In the genomic region with DNA sequence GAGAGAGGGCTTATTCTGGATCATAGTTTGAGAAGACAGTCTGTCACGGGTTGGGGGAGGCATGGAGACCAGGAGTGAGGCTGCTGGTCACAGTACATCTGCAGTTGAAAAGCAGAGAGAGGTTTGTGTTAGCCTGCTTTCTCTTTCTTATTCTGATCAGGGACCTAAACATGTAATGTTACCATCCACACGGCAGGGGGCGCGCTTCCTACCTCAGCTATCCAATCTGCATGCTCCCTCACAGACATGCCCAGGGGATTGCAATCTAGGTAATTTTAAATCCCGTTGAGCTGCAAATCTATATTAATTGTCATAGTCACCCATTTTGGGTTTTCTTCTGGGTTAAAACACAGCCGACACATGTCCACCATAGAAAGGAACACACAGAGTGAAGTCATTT, we compare ENCODE assay signal across 9 mouse cellular contexts.
A peak's percentile ranks its signal among the peaks of the same experiment; 100 is the strongest.
DNase-seq lines count a peak whose midpoint lies in the region; ATAC-seq lines count a peak whose summit lies in the region.
"Had no signal": no experiment of that assay in that cellular context is flagged by ENCODE, and none has a peak within 500 bp of the region (broad histone marks: within the 10 kb centered on the region; RNA-seq: fewer than 3 reads in every experiment).

No protein-coding gene starts in this region.

- no peaks in the 10 kb centered on the region for H3K9me3 ChIP-seq in kidney, embryonic 15.5 days (replicated peaks)
- H3K9me3 ChIP-seq: lung, embryonic 15.5 days had no signal

- no peaks in the 10 kb centered on the region for H3K27me3 ChIP-seq in kidney, embryonic 15.5 days
- H3K27me3 ChIP-seq: lung, embryonic 15.5 days had no signal

- peaks cover 26% of the 10 kb centered on the region for H3K4me1 ChIP-seq in kidney, embryonic 15.5 days

- no peak overlapping the region for H3K4me2 ChIP-seq in kidney, embryonic 15.5 days
- H3K4me2 ChIP-seq: lung, embryonic 15.5 days had no signal

- ATAC-seq in cerebellum, adult (ENCODE audit: insufficient number of reproducible peaks, low FRiP score, low TSS enrichment), result no peak
- no peak for ATAC-seq in kidney, embryonic 15.5 days (replicated peaks; ENCODE audit: low FRiP score)

- H3K9ac ChIP-seq in kidney, embryonic 15.5 days, result no peak overlapping the region
- H3K9ac ChIP-seq: lung, embryonic 15.5 days had no signal

- no peak overlapping the region for H3K4me3 ChIP-seq in kidney, embryonic 15.5 days (replicated peaks)
- H3K4me3 ChIP-seq: lung, embryonic 15.5 days had no signal

- no peaks in the 10 kb centered on the region for H3K36me3 ChIP-seq in kidney, embryonic 15.5 days
- H3K36me3 ChIP-seq: lung, embryonic 15.5 days had no signal

- peak; percentile 8 to 18 for DNase-seq in cerebellum, adult 18-20 months
- DNase-seq in kidney, adult 9 months, result peak; percentile 47
- peak; percentile 69 for DNase-seq in A20 (ENCODE audit: low read depth, low spot score)
- peak; percentile 4 for DNase-seq in c-Kit-positive CD71-positive TER-119-negative erythroid progenitor cells, embryonic 14.5 days (ENCODE audit: low read depth)
- peak; percentile 13 to 64 for DNase-seq in layer of hippocampus, postnatal 25 days (ENCODE audit: extremely low spot score in 1 of 2, low spot score in 1 of 2)
- DNase-seq in testis, postnatal 10 days (ENCODE audit: low spot score), result peak; percentile 77

- no peak overlapping the region for H3K27ac ChIP-seq in kidney, embryonic 15.5 days
- H3K27ac ChIP-seq: lung, embryonic 15.5 days had no signal

- 43% methylated on average over 6 of the region's 6 CpGs for WGBS in kidney, embryonic 15.5 days

Comparison
In these comparisons a context has a peak if more than half of its experiments do, and no peak if none do; other contexts are left out.
1. DNase-seq: peak in every context shown above with its lines; median percentile 77 in testis, postnatal 10 days; 69 in A20; 47 in kidney, adult 9 months; 38 in layer of hippocampus, postnatal 25 days; 13 in cerebellum, adult 18-20 months; 4 in c-Kit-positive CD71-positive TER-119-negative erythroid progenitor cells, embryonic 14.5 days.